Mouse (Mus musculus): ENCODE results near the gene B9d1.

B9d1 gene

DNA sequence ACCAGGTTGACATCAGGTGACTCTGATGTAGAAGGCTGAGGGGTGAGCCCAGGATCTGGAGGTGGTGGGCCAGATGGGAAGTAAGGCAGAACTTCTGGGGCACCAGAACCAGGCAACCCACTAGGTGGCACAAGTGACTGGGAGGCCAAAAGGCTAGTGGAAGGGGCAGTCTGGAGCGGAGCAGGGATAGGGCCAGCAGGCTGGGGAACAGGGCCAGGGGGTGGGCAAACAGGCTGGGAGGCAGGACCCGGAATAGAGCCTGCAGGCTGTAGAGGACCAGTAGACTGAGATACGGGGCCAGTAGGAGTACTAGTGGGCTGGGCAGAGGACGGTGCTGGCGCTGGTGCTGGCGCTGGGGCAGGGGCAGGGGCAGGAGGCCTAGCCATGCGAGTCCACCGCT lies 15.1 kb upstream of the B9d1 start:
- 88% methylated on average over 8 of the region's 8 CpGs for WGBS

DNA sequence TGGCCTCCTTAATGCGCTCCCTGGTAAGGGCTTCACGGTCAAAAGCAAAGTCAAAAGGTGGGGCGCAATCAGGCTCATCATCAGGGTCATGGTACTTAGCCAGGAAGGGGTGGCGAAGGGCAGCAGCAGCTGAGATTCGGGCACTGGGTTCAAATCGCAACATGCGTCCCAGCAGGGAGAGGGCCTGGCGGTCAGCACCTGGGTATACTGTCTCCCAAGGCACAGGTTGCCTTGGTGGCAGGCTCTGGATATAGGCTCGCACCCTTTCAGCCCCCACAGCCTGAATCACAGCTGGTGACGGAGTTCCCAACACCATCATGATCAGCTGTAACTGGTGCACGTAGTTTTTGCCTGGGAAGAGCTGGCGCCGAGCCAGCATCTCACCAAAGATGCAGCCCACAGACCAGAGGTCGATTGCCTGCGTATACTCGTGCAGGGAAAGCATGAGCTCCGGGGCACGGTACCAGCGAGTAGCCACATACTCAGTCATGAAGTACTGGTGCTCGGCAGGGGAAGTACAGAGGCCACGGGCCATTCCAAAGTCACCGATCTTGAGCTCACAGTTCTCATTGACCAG lies 13.9 kb upstream of the B9d1 start:
- 83% methylated on average over 22 of the region's 22 CpGs for WGBS

DNA sequence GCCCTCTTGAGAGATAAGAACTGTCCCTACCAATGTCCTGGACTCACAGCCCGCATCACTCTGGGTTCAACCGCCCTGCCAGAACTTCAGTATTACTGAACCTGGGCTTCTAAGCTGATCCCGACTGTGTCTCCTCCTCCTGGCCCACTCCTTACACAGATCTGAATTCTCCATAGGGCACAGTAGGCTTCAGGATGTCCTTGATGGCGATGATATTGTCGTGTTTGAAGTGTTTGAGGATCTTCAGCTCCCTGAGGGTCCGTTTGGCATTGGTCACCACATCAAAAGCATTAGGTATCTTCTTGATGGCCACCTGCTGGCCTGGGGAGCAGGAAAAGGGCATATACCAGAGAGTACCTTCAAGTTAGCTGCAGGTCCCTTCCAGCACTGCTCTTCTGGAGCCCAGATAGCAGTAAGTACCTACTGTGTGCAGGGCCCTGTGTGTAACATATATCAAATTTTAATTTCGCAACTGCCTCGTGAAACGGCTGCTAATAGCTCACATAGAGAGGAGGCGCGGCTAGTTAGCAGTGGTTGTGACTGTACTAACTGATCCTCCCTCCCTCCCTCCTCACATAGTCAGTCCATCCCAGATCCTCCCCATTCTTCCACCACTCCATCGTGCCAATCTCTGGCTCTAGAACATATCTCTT lies 12.1 kb upstream of the B9d1 start:
- WGBS, result 58% methylated on average over 12 of the region's 12 CpGs

DNA sequence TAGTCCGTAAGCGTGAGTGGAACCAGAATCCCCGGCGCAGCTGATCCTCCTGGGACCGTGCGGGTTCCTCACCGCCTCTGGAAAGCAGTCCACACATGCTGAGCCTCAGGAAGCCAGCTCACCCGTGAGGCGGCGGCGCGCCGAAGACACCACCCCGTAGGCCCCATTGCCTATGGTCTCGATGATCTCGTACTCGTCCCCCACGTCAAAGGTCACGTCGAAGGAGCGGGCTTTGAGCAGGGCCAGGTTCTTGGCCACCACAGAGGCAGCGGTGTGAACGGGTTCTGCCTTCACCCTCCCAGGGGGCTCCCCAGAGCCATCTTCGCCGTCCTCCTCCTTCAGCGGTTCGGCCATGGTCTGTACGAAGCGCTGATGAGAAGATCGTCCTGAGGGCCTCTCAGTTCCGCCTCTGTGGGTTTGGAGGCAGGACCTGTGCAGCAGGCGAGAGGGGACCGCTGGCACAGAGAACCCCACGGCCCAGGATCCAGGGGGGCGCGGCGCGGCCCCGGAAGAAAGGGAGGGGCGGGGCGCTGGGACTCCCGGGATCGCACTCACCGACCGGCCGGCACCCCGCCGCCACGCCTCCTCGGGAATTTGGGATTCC lies 11.3 kb upstream of the B9d1 start:
- under 1% methylated on average over 50 of the region's 50 CpGs for WGBS

DNA sequence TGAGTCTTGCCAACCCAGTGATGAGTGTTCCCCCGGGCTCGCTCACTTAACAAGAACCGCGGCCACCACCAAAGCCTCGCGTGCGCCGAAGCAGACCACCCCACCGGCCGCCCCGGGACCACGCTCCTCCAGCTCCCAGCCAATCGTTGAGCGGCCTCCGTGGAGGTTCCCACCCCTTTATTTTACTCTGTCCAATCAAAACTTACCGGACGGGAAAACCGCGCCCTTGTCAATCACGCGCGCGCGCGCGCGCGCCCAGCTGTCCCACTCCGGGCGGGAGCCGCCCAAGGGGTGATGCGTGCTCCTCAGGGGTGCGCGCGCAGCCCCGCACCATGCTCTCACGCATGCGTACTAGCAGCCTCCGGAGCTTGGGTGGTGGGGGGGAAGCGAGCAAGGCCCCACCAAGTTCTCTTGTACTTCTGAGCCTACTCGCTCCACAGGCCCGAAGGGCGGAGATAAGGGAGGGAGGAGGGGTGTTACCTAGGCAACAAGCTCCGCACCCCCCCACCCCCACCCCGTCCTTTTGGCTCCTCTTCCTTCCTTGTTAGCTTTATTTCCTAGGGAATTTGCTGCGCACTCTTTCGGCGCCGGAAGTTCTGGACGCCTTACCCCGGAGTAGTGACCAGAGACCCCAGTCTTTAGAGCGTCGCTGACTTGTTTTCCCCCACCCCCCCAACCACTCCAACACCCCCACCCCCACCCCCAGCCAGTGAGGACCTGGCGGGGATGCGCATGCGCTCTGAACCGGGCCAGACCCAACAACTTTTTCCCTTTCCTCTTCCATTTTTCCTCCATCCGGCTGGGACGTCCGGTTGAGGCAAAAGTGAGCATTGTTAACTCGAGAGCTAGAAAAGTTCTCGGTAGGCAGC lies 10.6 kb upstream of the B9d1 start, which contains the start of gene Mapk7:
Gene Mapk7 (minus strand): TSS at position 278 of the 869 bp plus-strand sequence.
- under 1% methylated on average over 62 of the region's 62 CpGs for WGBS

DNA sequence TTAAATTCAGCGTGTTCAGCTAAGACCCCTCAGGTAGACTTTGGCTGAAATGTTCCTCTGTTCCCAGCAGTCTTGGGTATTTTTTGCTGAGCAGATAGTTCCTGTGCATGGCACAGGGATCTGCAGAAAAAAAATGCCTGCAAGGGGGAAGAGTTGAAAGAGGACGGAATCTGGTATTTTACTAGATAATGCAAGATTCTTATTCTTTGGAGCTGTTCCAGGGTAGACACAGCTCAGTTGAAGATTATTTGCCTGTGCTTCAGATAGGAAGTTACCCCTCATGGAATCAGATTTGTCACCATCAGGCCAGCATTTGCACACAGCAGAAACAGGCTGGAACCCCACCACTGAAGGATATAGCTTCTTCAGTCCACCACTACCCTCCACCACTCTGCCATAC lies 9.4 kb upstream of the B9d1 start:
- WGBS, result 81% methylated on average over 2 of the region's 2 CpGs

DNA sequence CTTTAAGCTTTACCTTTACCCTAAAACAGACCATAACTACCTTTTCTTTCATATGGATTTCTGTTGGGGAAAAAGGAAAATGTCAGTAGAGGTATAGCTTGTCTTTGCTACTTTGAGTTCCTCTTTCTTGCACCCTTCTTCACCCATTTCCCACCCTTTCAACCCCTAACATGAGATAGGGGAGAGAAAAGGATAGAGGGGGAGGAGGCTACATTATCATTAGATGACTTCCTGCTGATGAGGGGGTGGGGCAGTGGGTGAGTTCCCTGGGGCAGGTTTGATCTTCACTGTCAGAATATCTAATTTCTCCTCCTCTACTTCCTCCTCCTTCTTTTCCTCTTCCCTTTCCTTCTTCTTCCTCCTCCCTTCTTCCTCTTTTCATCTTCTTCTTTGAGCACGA lies 7.5 kb upstream of the B9d1 start:
- 83% methylated on average over 1 of the region's 1 CpGs for WGBS

DNA sequence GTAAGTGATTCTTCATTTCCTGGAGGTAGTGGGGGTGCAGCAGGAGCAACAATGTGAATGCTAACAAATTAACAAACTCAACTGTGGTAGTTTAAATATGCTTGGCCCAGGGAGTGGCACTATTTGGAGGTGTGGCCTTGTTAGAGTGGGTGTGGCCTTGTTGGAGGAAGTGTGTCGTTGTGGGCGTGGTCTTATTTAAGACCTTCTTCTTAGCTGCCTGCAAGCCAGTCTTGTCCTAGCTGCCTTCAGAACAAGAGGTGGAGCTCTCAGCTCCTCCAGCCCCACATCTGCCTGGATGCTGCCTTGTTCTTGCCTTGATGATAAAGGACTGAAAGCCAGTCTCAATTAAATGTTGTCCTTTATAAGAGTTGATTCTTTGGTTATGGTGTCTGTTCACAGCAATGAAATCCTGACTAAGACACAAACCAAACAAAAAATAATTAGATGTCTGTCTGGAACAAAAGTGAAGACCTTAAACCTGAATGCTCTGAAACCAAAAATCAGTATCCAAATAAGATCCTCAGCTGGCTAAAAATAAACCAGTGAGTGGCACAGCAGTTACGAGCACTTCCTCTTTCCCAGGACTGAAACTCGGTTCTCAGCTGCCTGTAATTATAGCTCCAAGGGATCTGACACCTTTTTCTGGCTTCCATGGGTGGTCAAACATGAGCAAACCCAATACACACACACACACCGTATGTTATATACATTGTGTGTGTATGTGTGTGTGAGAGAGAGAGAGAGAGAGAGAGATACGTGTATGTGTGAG lies 6.0 kb upstream of the B9d1 start:
- 55% methylated on average over 6 of the region's 6 CpGs for WGBS

DNA sequence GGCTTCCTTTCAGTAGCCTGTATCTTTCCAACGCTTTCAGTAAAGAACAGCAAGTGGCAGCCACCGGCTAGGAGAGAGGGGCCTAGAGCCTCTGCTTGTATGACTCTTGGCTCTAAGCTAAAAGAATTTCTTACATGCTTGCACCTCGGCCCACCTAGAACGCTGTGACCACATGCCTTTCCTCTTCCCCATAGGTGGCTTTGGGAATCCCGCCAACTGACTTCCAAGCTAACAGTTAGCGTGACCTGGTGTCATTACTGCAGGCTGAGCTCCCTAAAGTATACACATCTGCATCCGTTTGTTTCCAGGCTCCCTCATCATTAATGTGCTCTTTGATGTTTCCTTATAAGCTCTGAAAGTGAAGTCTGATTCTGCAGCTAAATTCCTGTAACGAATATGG lies 1.0 kb upstream of the B9d1 start:
- 66% methylated on average over 8 of the region's 8 CpGs for whole genome bisulfite sequencing

DNA sequence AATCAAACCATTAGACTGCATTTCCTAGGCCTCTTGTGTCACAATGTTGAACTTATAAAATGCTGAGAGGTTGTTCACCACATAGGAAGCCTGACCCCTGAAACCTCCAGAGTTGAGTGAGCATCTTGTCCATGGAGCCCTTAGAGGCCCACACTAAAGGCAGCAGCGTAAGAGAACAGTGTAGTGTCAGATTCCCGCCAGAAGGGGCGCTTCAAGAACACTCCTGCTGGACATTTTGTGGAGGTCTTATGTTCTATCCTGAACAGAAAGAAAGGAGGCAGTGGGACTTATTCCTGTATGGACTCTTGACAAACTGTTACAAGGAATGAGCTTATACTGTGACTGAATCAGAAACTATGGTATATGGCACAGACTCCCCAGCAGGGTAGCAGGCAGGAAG lies 10.0 kb downstream of the B9d1 start:
- 43% methylated on average over 3 of the region's 3 CpGs for WGBS

DNA sequence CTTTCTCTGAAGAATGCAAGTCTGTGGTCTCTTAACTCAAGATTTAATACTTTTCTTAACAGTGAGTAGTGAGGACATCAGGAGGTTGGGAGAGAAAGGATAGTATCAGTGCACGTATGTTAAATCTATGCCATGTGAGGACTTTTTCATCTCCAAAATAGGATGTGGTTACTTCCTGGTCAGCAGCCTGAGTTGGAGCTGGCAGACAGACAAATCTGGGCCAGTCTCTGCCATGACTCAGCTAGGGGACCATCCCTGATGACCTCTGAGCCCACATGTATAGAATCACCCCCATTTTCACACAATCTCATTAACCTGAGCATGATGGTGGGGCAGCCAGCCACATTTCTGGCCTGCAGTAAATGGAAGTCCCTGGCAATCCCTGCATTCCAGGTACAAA lies 13.0 kb downstream of the B9d1 start:
- 48% methylated on average over 1 of the region's 1 CpGs for WGBS

DNA sequence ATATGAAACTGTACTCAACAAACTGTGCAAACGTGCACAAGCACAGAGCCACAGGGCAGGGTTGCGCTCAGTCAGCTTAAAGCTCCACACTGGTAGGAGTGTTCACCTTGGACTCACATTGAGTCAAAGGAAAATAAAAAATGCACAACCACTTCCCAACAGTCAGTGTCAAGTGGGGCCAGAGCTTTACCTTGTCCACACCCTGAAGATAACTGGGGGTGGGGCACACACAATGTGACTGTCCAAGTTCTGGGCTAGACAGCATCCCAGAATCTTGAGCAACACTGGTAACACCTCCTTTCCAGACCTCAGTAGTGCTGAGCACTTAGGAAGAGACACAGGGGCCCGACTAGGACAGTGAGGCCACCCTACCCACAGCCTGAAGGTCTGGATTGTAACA lies 13.9 kb downstream of the B9d1 start:
- WGBS, result 89% methylated on average over 3 of the region's 3 CpGs

DNA sequence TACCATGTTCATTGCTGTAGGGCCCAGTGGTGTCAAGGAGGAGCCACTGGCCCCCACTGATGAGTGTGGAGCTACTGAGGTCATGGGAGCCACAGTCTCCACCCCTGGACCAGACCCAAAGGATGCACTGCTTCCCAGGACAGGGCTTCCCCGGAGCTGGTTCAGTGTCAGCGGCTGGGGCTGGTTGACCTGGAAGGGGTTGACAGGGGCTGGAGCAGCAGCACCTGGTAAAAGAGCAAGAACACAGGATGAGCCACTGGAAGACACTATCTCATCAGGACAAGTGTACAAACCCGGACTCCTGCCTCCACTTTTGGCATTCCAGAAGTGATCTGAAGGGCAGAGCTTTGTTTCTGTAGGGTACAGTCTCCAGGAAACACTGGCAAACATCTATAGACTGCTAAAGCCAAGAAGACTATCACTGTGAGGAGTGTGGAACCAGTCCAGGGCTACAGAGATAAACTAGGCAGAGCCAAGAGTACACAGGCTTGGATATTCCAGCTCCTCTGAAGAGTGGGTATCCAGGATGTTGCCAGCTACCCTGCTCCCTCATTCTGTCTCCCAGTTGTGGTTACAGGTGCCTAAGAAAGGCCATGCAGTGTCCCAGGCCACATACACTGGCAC lies 14.7 kb downstream of the B9d1 start:
- WGBS, result 68% methylated on average over 3 of the region's 3 CpGs

DNA sequence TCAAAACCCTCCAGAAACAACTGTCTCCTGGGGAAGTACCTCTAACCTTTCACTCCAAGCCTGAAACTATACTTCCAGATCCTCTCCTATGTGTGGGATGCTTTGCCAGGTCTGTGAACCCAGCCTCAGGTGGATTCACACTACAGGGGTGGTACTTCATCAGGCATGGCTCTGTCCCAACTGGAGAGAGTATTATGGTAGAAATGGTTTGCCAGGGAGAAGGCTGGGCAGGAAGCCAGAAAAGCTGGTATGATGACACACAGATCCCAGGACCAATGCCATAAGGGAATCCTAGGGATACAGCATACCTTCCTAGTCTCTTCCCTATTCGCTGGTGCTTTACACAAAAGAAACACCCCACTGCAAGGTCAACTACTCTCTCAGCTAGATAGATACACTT lies 21.9 kb downstream of the B9d1 start:
- WGBS, result 61% methylated on average over 1 of the region's 1 CpGs

DNA sequence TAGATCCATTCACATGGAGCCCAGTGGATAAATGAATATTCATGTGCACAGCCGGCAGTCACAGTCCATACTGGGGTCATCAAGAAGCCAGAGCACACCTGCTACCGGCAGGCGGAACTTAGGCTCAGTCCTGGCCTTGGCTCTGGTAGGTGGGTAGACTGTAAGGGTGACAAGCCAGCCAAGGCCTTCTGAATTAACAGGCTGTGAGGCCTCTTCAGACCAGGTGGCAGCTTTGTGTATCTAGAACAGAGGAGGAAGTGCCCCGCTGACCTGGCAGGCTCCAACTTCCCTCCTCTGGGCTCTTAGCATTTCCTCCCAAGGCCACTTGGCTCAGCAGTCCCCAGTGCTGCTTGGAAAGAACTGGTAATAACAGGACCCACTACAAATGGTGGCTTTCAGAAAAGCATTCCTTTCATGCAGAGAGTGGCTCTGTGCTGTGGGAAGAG lies 24.3 kb downstream of the B9d1 start:
- WGBS, result 33% methylated on average over 4 of the region's 4 CpGs

DNA sequence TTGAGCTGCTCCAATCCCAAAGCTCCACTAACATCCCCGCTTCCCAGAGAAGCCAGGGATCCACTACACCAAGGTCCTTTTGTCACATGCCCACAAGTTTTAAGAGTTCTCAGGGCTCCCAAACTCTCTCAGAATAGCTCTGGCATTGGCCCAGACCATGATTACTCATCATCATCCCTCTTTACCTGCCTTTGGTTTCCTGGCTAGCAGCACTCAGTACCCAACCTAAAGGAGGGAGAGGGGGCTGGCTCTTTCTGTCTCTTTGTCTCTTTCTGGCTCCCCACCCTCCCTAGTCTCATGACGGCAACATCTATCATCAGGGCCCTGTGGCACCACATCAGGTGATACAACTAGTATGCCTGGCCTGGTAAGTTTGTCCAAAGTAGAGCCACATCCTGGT lies 27.9 kb downstream of the B9d1 start:
- WGBS, result 73% methylated on average over 2 of the region's 2 CpGs

DNA sequence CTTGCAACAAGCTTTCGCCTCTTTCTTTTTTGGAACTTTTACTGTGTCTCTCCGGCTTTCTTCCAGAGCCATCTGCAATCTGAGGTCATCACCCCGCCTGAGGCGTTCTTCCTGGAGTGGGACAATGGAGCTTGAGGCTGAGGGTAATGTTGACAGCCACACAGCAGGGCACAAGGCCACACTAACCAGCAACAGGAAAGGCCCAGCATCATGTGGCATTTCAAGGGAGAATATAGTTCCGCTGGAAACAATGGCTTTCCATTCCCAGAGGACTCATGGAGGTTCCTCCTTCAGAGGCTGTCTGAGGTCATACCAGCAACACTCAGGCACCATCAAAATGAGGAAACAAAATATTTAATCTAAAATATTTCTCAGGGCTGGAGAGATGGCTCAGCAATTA lies 28.6 kb downstream of the B9d1 start:
- 65% methylated on average over 5 of the region's 5 CpGs for WGBS

DNA sequence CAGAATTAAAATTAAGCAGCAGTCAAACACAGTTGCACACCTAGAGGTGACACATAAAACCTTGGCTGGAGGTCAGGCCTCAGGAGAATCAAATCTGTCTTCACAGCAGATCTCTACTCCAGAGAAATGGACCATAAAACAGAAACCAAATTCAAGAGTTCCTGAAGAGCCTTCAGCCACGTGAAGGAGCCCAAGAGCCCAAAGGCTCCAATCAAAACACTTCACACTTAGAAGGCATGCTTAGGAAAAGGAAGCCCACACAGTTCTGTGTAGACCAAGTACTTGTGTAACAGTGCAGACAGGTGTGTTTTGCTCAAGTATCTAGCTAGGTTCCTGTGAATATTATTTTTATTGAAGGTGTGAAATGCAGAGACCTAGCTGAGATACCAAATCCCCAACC lies 30.6 kb downstream of the B9d1 start:
- WGBS, result 18% methylated on average over 1 of the region's 1 CpGs

DNA sequence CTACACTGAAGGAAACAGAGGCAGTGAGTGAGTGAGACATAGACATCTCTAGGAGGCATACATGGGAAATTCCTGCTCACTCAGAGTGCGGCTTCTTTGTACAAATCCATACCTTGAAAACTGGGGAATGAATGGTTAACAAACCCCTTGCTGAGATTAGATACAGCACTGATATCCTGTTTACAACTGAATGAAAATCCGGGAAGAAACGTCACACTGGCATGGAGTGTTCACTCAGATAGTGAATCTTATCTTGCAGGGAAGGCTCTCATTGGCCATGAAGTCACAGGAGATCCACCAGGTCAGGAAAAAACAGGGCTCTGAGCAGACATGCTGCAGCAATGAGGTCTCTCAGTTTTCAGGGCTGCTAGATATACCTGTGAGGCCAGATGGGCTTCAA lies 32.0 kb downstream of the B9d1 start:
- 59% methylated on average over 3 of the region's 3 CpGs for WGBS

DNA sequence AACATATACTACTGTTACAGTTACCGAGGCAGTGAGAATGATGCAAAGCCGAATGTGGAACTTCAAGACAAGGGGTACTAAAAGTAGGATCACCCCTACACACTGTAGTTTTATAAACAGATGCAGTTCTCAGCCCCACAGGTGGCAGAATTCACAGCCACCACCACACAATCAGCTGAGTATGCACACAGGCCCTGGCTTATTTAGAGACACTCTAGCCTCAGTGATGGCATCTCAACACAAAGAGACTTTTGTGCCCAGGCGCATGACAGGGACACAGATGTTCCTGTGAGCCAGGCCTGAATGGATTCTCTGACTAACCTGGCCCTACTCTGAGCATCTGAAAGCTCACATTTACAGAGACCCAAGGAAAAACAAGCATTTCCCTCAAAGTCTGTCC lies 32.4 kb downstream of the B9d1 start:
- 33% methylated on average over 3 of the region's 3 CpGs for WGBS

DNA sequence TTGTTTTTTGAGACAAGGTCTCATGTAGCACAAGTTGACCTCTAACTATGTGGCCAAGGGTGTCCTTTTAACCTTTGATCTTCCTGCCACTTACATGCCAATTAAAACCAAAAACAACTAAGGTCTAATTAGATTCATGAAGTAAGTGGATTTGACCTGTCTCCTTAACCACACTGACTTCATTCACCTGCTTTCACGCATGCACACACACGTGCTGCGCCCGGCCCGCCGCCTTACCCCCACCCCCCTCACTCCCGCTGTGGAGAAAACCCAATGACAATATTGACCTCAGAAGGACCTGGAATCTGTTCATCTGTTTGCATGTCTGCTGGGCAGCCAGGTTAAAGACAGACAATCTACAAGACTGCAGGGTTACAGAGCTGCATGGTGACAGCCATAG lies 35.7 kb downstream of the B9d1 start:
- 80% methylated on average over 7 of the region's 7 CpGs for WGBS
